Mouse (Mus musculus): ENCODE data around the gene Tep1.
"Not testable (repeated sequence)": the region's sequence is repeated elsewhere in the genome, so short reads cannot be mapped to it uniquely, and the experiment has no call there.

Tep1 gene

GRCm38 (mm10) chr14:50868211-50868610, 2.1 kb downstream of the Tep1 start:
- DNase-seq = no peak

- DNase-seq = no peak
Measured at GRCm38 (mm10) chr14:50866966-50867365, 3.4 kb downstream of the Tep1 start.

- DNase-seq = not testable (repeated sequence)
Measured at GRCm38 (mm10) chr14:50865005-50865404, 5.4 kb downstream of the Tep1 start.

- DNase-seq = no peak
Measured at GRCm38 (mm10) chr14:50862641-50863040, 7.7 kb downstream of the Tep1 start.

GRCm38 (mm10) chr14:50855788-50856187, 14.6 kb downstream of the Tep1 start:
- DNase-seq = no peak

GRCm38 (mm10) chr14:50837236-50837635, 33.1 kb downstream of the Tep1 start:
- DNase-seq = no peak

- peak; percentile 40 for DNase-seq
Measured at GRCm38 (mm10) chr14:50834435-50834834, 35.9 kb downstream of the Tep1 start.

GRCm38 (mm10) chr14:50833964-50834363, 36.4 kb downstream of the Tep1 start:
- DNase-seq = peak; percentile 64

- peak; percentile 34 for DNase-seq
Measured at GRCm38 (mm10) chr14:50829878-50830277, 40.5 kb downstream of the Tep1 start.

GRCm38 (mm10) chr14:50826579-50826978, 43.8 kb downstream of the Tep1 start:
- no peak for DNase-seq

GRCm38 (mm10) chr14:50824219-50824618, 46.1 kb downstream of the Tep1 start:
- DNase-seq = peak; percentile 37

GRCm38 (mm10) chr14:50823240-50823639, 47.1 kb downstream of the Tep1 start:
- no peak for DNase-seq

GRCm38 (mm10) chr14:50813060-50813459, 57.3 kb downstream of the Tep1 start:
- DNase-seq = no peak

GRCm38 (mm10) chr14:50807487-50808072, 62.8 kb downstream of the Tep1 start, which contains the start of the genes Ccnb1ip1 and Parp2:
TSS of gene Ccnb1ip1 (minus strand) at chr14:50807732.
TSS of gene Parp2 (plus strand) at chr14:50807841.
- DNase-seq = peak; percentile 98

- DNase-seq = not testable (repeated sequence)
Measured at GRCm38 (mm10) chr14:50806469-50806868, 63.9 kb downstream of the Tep1 start.

- no peak for DNase-seq
Measured at GRCm38 (mm10) chr14:50804683-50805082, 65.7 kb downstream of the Tep1 start.

GRCm38 (mm10) chr14:50802843-50803562, 67.4 kb downstream of the Tep1 start:
- DNase-seq = peak; percentile 38

- DNase-seq = no peak
Measured at GRCm38 (mm10) chr14:50802441-50802840, 67.9 kb downstream of the Tep1 start.

- peak; percentile 69 for DNase-seq
Measured at GRCm38 (mm10) chr14:50799502-50800259, 70.7 kb downstream of the Tep1 start.

- DNase-seq = peak; percentile 40
Measured at GRCm38 (mm10) chr14:50798512-50798911, 71.8 kb downstream of the Tep1 start.

- no peak for DNase-seq
Measured at GRCm38 (mm10) chr14:50796464-50796863, 73.9 kb downstream of the Tep1 start.

- no peak for DNase-seq
Measured at GRCm38 (mm10) chr14:50795965-50796364, 74.4 kb downstream of the Tep1 start.

GRCm38 (mm10) chr14:50795261-50795935, 75.0 kb downstream of the Tep1 start:
- DNase-seq = no peak

Measured in lung, postnatal 36 days (tissue).